ENCODE assay signal across 9 mouse cellular contexts in the genomic region with DNA sequence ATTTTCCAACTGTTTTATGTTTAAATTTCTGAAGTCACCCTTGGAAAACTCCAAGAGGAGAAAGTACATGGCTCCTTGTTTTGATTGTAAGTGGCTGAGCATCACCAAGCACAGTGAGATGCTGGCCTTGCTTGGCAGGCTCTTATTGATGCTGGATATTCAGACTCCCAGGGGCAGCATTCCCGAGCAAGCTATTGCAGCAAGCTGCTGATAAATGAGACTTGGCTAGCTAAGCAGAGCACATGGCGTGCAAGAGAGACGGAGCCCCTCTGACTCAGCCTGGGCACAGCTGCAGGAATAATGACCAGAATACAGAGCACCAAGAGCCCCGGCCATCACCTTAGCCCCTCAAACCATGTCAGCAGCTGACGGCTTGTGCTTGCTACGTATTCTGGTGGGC.
A peak's percentile ranks its signal among the peaks of the same experiment; 100 is the strongest.
DNase-seq lines count a peak whose midpoint lies in the region; ATAC-seq lines count a peak whose summit lies in the region.
"Had no signal": no experiment of that assay in that cellular context is flagged by ENCODE, and none has a peak within 500 bp of the region (broad histone marks: within the 10 kb centered on the region; RNA-seq: fewer than 3 reads in every experiment).

No protein-coding gene starts in this region.

- 45% methylated on average over 6 of the region's 6 CpGs for WGBS in midbrain, embryonic 14.5 days
- WGBS in midbrain, embryonic 10.5 days = 84% methylated on average over 6 of the region's 6 CpGs
- WGBS in hindbrain, embryonic 14.5 days = 24% methylated on average over 6 of the region's 6 CpGs
- WGBS in neural tube, embryonic 14.5 days = 11% methylated on average over 6 of the region's 6 CpGs

- no peaks in the 10 kb centered on the region for H3K4me1 ChIP-seq in midbrain, embryonic 14.5 days (ENCODE audit: control insufficient read depth, insufficient read depth, low read length)
- no peaks in the 10 kb centered on the region for H3K4me1 ChIP-seq in midbrain, embryonic 10.5 days
- peaks cover 6% of the 10 kb centered on the region; the same call in 1 of the 2 replicates for H3K4me1 ChIP-seq in hindbrain, embryonic 14.5 days (replicated peaks; ENCODE audit: control insufficient read depth, insufficient read depth, low read length)
- 0 out of 2 replicates have a peak, but pooled peaks cover 11% of the 10 kb centered on the region for H3K4me1 ChIP-seq in neural tube, embryonic 14.5 days (ENCODE audit: control insufficient read depth, insufficient read depth, low read length)

- DNase-seq in embryo, embryonic 11 days = peak; percentile 29
- no peak for DNase-seq in embryo, embryonic 10.5 days (ENCODE audit: low spot score)
- peak; percentile 55 for DNase-seq in midbrain, embryonic 14.5 days
- no peak for DNase-seq in midbrain, embryonic 10.5 days (ENCODE audit: low spot score)
- DNase-seq in hindbrain, embryonic 14.5 days (ENCODE audit: low spot score) = peak; percentile 71
- DNase-seq in right cerebral cortex, adult 2 months (ENCODE audit: low spot score in 2 of 2) = no peak
- no peak for DNase-seq in natural killer cell, adult 2 months (ENCODE audit: low spot score in 2 of 2)
- DNase-seq: cerebellum, postnatal 25 days had no signal

- no peaks in the 10 kb centered on the region for H3K36me3 ChIP-seq in midbrain, embryonic 14.5 days (ENCODE audit: control insufficient read depth, insufficient read depth, low read length)
- no peaks in the 10 kb centered on the region for H3K36me3 ChIP-seq in midbrain, embryonic 10.5 days
- H3K36me3 ChIP-seq in hindbrain, embryonic 14.5 days (replicated peaks; ENCODE audit: control insufficient read depth, insufficient read depth) = no peaks in the 10 kb centered on the region
- no peaks in the 10 kb centered on the region for H3K36me3 ChIP-seq in neural tube, embryonic 14.5 days (ENCODE audit: control insufficient read depth, insufficient read depth, low read length)

- H3K9me3 ChIP-seq in midbrain, embryonic 14.5 days (ENCODE audit: control insufficient read depth, low read length) = no peaks in the 10 kb centered on the region
- no peaks in the 10 kb centered on the region for H3K9me3 ChIP-seq in midbrain, embryonic 10.5 days (replicated peaks)
- H3K9me3 ChIP-seq in hindbrain, embryonic 14.5 days (ENCODE audit: control insufficient read depth, low read length) = no peaks in the 10 kb centered on the region
- no peaks in the 10 kb centered on the region for H3K9me3 ChIP-seq in neural tube, embryonic 14.5 days (ENCODE audit: control insufficient read depth, low read length)

- peak; percentile 31; the same call in 1 of the 2 replicates for ATAC-seq in midbrain, embryonic 14.5 days (ENCODE audit: low FRiP score, low TSS enrichment)
- ATAC-seq in hindbrain, embryonic 14.5 days (ENCODE audit: low FRiP score) = peak; percentile 84
- ATAC-seq in neural tube, embryonic 14.5 days (ENCODE audit: low read depth) = peak; percentile 90

- H3K27me3 ChIP-seq in midbrain, embryonic 14.5 days (ENCODE audit: control insufficient read depth, insufficient read depth, low read length) = no peaks in the 10 kb centered on the region
- H3K27me3 ChIP-seq in midbrain, embryonic 10.5 days (ENCODE audit: low read depth, poor library complexity, severe bottlenecking) = no peaks in the 10 kb centered on the region
- H3K27me3 ChIP-seq in hindbrain, embryonic 14.5 days (ENCODE audit: control insufficient read depth, insufficient read depth, low read length) = no peaks in the 10 kb centered on the region
- H3K27me3 ChIP-seq in neural tube, embryonic 14.5 days (ENCODE audit: control insufficient read depth, insufficient read depth, low read length) = no peaks in the 10 kb centered on the region

- H3K4me2 ChIP-seq in midbrain, embryonic 14.5 days (ENCODE audit: low read length) = no peak overlapping the region
- H3K4me2 ChIP-seq in hindbrain, embryonic 14.5 days (replicated peaks) = no peak overlapping the region
- no peak overlapping the region for H3K4me2 ChIP-seq in neural tube, embryonic 14.5 days (ENCODE audit: low read depth, low read length)

- H3K27ac ChIP-seq in midbrain, embryonic 14.5 days (replicated peaks; ENCODE audit: low read depth, low read length) = no peak overlapping the region; the same call in 1 of the 2 replicates
- no peak overlapping the region for H3K27ac ChIP-seq in midbrain, embryonic 10.5 days (replicated peaks)
- H3K27ac ChIP-seq in hindbrain, embryonic 14.5 days = peak overlapping the region; percentile 45; the same call in 1 of the 2 replicates
- peak overlapping the region; percentile 1; the same call in 1 of the 2 replicates for H3K27ac ChIP-seq in neural tube, embryonic 14.5 days (ENCODE audit: low read depth, low read length)

- no peak overlapping the region for H3K4me3 ChIP-seq in midbrain, embryonic 14.5 days (replicated peaks; ENCODE audit: low read depth, low read length)
- no peak overlapping the region for H3K4me3 ChIP-seq in midbrain, embryonic 10.5 days
- no peak overlapping the region for H3K4me3 ChIP-seq in hindbrain, embryonic 14.5 days (replicated peaks; ENCODE audit: low read length)
- no peak overlapping the region for H3K4me3 ChIP-seq in neural tube, embryonic 14.5 days (ENCODE audit: low read depth, low read length)

- H3K9ac ChIP-seq in midbrain, embryonic 14.5 days (replicated peaks; ENCODE audit: low read length) = no peak overlapping the region
- no peak overlapping the region for H3K9ac ChIP-seq in hindbrain, embryonic 14.5 days
- no peak overlapping the region for H3K9ac ChIP-seq in neural tube, embryonic 14.5 days (replicated peaks; ENCODE audit: low read depth, low read length)

Comparison
In these comparisons a context has a peak if more than half of its experiments do, and no peak if none do; other contexts are left out.
1. DNase-seq: peak in embryo, embryonic 11 days (single experiment), midbrain, embryonic 14.5 days (single experiment) and hindbrain, embryonic 14.5 days (single experiment); none in embryo, embryonic 10.5 days (single experiment), midbrain, embryonic 10.5 days (single experiment), right cerebral cortex, adult 2 months (0 of 2) and natural killer cell, adult 2 months (0 of 2).
2. ATAC-seq: peak in every context shown above with its lines; median percentile 90 in neural tube, embryonic 14.5 days; 84 in hindbrain, embryonic 14.5 days; 31 in midbrain, embryonic 14.5 days.
3. H3K27ac ChIP-seq: peak in hindbrain, embryonic 14.5 days (single experiment) and neural tube, embryonic 14.5 days (single experiment); none in midbrain, embryonic 14.5 days (single experiment) and midbrain, embryonic 10.5 days (single experiment).